Mouse (Mus musculus): Measurements from ENCODE around the gene Hadh.

The Hadh gene

GRCm38 (mm10) chr3:131271559-131272373 is at the start of gene Hadh:
Gene Hadh (minus strand): TSS chr3:131272101.
- DNase-seq (ENCODE audit: low spot score in 2 of 2): peak; percentile 75 to 80

- DNase-seq (ENCODE audit: low spot score in 2 of 2): peak; percentile 45 to 64
These were observed 48.3 kb upstream of the Hadh start for GRCm38 (mm10) chr3:131320184-131320583.

- DNase-seq (ENCODE audit: low spot score in 2 of 2): no peak
These were observed 46.3 kb upstream of the Hadh start for GRCm38 (mm10) chr3:131318211-131318610.

GRCm38 (mm10) chr3:131317126-131317525 is 45.2 kb upstream of the Hadh start:
- DNase-seq (ENCODE audit: low spot score in 2 of 2): no peak

GRCm38 (mm10) chr3:131315957-131316510 is 44.1 kb upstream of the Hadh start:
- no peak for DNase-seq (ENCODE audit: low spot score in 2 of 2)

DNA sequence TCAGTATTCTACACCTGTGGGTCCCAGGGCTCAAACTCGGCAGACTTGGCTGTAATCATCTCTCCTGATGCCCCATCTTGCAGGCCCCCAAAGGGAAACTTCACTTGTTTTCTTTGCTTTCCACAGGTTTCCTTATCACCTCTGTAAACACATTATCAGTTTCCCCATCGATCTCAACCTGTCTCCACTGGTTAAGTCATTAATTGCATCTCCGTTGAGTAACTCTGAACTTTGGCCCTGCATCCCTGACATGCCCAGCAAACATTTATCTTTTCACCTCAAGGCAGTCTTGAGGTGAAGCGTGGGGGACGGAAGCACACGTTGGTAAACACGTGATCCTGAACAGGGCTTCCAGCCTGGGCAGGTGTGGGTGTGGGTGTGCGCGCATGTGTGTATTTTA is 40.4 kb upstream of the Hadh start:
- DNase-seq (ENCODE audit: low spot score in 2 of 2): no peak

- DNase-seq (ENCODE audit: low spot score in 2 of 2): no peak
These were observed 38.7 kb upstream of the Hadh start for GRCm38 (mm10) chr3:131310572-131310971.

GRCm38 (mm10) chr3:131307811-131308210 is 35.9 kb upstream of the Hadh start:
- DNase-seq (ENCODE audit: low spot score in 2 of 2): no peak

DNA sequence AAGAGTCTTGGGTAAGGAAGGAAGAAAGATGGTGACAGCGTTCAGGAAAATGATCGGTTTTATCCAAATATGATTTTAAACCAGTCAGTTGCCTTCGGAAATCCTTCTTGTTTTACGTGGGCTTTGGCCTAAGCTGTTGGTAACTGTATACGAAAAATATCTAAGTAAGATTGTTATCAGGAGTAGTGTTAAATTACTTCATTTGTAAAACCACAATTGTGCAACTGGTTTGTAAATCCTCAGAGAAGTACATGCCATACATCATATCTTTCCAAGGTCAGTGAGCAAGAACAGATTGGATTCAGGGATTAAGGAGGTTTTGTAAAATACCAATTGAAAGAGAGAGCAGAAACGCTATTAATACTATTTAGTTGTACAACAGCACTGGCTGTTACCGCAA is 34.4 kb upstream of the Hadh start:
- DNase-seq (ENCODE audit: low spot score in 2 of 2): no peak

DNA sequence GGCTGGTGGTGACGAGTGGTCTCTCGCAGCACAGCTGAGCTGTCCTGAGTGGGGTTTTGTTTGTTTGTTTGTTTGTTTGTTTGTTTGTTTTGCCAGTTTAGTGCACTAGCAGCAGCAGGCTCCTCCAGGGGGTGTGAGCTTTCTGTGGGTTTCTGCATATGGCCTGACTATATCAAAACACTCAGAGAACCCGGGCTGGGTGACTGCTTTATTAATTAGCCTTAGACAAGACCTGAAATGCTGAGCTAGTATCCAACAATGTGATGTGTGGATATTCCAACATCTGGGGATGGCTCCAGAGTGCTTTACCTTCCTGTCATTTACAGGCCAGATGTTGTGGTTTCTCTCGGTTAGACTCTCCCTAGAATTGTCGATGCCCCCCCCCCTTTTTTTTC is 31.4 kb upstream of the Hadh start:
- DNase-seq (ENCODE audit: low spot score in 2 of 2): no peak

- DNase-seq (ENCODE audit: low spot score in 2 of 2): peak; percentile 74 to 77
These were observed 30.8 kb upstream of the Hadh start, which contains the start of gene Cyp2u1 for GRCm38 (mm10) chr3:131302452-131303319. Gene Cyp2u1 (minus strand): TSS chr3:131303227.

DNA sequence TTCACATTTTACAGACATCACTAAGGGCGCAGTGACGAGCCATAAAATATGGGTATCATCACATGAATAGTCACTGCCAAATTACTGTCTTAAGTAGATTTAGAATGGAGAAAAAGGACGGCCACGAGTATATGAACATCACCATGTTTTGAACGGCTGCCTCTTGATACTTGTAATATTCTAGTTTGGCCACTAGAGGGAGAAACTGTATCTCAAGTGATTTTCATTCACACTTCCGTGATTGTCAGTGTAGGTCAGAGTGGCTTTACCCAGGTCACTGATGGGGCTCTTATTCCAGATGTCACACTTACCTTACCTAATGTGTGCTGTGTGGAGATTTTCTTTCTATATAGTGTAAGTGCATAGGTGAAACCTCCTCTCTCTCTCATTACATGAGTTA is 28.0 kb upstream of the Hadh start:
- DNase-seq (ENCODE audit: low spot score in 2 of 2): no peak

DNA sequence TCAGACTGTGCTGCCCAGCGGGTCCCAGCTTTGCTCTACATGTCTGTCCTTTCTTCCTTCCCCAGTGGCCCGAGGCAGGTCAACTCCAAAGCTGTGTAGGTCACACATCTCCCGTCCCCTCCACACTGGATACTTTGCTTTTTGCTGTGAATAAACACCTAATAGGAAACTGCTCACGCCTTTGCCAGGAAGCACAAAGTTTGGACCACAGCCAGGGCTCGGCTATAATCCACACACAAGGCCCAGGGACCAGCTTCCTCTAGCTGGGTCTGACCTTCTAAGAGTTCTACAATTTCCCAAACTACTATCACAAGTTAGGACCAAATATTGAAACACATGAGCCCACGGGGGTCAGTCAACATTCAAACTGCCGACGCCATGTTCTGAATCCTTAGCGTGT is 27.2 kb upstream of the Hadh start:
- DNase-seq (ENCODE audit: low spot score in 2 of 2): no peak

DNA sequence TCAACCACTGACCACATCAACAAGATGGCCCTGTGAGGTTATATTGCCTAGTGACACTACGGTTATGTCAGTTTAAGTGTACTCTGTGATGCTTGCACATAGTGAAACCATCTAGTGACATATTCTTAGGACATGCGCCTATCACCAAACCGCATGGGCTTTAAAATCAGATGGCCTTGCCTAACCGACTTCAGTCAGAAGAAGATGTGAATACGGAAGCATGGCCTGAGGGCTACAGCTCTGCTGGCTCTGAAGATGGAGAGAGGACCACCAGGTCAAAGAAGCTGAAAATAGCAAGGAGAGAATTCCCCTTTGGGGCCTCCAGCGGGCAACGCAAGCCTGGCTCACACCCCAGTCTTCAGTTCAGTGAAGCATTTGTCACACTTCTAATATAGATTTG is 25.0 kb upstream of the Hadh start:
- no peak for DNase-seq (ENCODE audit: low spot score in 2 of 2)

- DNase-seq (ENCODE audit: low spot score in 2 of 2): no peak
These were observed 23.8 kb upstream of the Hadh start for GRCm38 (mm10) chr3:131295513-131296200.

- DNase-seq (ENCODE audit: low spot score in 2 of 2): no peak
These were observed 22.6 kb upstream of the Hadh start for GRCm38 (mm10) chr3:131294503-131294902.

DNA sequence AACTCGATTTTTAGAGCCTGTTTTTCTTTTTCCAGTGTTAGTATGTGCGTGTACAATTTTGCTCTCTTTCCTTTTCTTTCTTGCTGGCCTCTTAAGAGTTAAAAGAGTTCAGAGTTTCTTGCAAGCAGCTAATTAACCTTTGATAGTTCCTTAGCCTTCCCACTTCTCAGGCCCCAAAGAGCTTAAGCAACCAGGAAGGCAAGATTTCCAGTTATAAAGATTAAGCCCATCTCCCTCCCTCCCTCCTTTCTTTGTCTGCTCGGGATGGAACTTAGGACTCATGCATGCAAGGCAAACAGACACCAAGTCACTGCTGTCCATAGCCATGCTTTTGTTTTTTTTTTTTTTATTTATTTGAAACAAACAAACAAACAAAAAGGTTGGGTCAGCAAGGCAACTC is 21.1 kb upstream of the Hadh start:
- DNase-seq (ENCODE audit: low spot score in 2 of 2): no peak

GRCm38 (mm10) chr3:131292349-131292748 is 20.4 kb upstream of the Hadh start:
- no peak for DNase-seq (ENCODE audit: low spot score in 2 of 2)

DNA sequence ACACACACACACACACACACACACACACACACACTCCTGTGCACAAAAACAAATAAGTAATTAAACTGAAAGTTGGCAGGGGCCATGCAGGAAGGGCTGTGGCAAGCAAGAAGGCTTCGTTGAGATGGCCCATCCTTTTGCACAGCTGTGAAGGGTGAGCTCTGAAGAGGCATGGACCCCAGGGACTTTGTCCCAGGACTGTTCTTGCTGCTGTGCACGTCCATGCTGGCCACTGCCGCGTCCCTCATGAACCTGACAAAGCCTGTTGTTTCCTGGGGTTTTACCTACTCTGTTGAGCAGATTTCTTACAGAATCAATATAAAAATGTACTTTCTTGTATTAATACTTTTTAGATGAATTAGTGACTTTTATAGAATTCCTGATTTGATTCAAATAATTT is 20.0 kb upstream of the Hadh start:
- DNase-seq (ENCODE audit: low spot score in 2 of 2): no peak

GRCm38 (mm10) chr3:131274151-131274550 is 2.2 kb upstream of the Hadh start:
- DNase-seq (ENCODE audit: low spot score in 2 of 2): no peak

DNA sequence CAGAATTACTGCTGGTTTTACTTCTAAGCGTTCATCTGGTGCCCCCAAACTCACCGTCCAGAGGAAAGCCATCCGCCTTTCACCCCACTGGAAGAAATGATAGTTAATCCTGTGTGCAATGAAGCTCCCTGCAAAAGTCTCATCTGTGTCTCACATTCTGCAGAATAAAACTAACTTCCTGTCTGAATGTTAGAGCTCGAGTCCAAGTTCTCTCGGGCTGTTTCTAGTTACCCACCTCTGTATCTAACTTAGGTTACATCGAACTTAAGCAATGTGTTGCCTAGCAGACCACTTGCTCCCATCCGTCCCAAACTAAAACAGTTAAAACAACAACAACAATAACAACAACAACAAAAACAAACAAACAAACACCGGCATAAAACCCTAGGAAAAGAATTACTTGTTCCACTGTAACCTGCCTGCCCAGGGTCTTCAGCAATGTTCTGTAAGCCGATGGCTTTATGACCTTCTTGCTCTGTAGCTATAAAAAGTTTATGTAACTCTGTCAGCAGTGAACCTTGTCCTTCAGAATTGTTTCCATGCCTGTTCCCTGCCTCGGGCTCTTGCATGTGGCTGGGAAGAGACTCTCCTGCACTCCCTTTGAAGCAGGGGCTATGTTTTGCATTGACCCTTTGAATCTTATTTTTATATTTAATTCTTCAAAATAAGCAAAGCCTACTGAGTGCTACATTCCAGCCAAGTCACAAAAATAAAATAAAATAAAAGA is 636 bp upstream of the Hadh start:
- no peak for DNase-seq (ENCODE audit: low spot score in 2 of 2)
